Mouse (Mus musculus) kidney, postnatal 14 days (tissue): ENCODE measurements around the gene Gm49395.
A peak's percentile ranks its signal among the peaks of the same experiment; 100 is the strongest.

Source experiments
- DNase-seq: peaks from one replicate; pipeline ENCODE4 v3.0.0; 2022; ENCODE audit warnings: mixed read lengths

Gene Gm49395

DNA sequence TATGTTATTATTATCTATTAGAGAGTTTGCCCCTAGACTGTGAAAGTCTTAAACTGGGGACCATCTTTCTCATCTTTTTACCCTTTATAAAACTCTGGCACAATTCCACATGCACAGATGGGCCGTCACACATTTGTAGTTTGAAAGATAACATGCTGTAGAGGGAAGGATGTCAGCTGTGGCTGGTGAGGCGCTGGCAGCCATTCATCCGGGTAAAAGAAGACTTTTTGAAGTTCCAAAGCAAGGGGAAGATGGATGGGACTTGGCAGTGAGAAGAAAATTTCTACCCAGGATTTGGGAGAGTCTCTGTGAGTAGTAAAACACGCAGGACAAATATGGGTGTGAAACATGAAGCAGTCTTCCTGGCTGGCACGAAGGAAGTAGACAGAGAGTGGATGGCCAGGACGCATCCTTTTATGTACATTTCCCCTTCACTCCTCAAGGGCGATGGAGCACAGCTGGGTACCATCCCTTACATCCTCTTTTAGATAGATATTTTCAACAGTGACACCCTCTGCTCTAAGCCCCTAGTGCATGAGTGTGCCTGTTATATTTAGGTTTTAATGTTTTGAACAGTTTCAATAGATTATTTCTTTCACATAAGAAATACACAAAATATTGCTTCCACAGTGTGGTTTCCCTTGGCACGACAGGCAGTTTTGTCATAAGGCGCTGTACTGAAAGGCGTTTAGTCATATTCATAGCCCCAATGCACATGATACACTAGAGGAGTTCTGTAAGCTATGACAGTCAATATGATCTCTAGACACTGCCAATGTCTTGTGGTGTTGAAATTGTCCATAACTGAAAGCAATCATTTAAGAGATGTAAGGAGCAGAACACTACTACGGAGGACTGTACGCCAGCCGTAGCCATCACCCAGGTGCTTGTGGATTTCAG is 50.8 kb downstream of the Gm49395 start:
- DNase-seq: no peak

- no peak for DNase-seq
These were observed 59.1 kb downstream of the Gm49395 start for GRCm38 (mm10) chr13:115042652-115043051.

- DNase-seq: peak; percentile 43
These were observed 64.4 kb downstream of the Gm49395 start for GRCm38 (mm10) chr13:115037304-115037703.

DNA sequence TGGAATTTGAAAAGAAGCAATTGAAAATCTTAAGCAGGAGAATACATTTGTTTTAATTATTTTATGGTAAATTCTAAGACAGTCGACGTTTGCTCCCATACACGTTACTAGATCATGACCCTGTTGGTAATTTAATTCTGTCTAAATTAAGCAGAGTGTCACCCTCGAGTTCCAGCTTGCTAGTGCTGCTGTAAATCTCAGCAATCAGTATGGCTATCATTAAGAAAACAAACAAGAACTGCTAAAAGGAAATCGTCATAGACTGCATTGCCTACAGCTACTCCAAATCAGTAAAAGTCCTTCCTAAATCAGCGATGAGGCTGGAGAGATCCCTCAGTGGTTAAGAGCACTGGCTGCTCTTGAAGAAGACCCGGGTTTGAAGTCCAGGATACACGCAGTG is 66.3 kb downstream of the Gm49395 start:
- no peak for DNase-seq

- DNase-seq: no peak
These were observed 68.6 kb downstream of the Gm49395 start for GRCm38 (mm10) chr13:115033135-115033534.

- DNase-seq: peak; percentile 63
These were observed 70.3 kb downstream of the Gm49395 start for GRCm38 (mm10) chr13:115031177-115032000.

DNA sequence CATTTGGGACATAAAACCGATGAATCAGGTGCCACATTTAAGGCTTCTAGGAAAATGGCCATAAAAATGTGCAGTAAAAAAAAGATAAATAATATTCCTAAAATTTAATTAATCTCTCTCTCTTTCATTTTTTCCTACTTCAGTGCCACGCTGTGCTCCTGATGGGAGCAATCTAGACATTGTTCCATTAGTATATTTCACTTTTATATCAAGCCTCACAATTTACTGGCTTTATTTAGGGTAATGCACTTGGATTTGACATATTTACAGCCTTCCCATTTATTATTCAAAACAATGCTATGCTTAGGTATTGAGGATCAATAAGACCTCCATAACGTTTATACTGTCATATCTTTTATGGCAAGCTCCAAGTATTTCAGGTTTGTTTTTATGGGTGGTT is 76.3 kb downstream of the Gm49395 start:
- DNase-seq: no peak

GRCm38 (mm10) chr13:115022117-115022787 is 79.5 kb downstream of the Gm49395 start:
- DNase-seq: no peak

- no peak for DNase-seq
These were observed 80.3 kb downstream of the Gm49395 start for GRCm38 (mm10) chr13:115021411-115021810.

- no peak for DNase-seq
These were observed 81.0 kb downstream of the Gm49395 start for GRCm38 (mm10) chr13:115020727-115021126.

GRCm38 (mm10) chr13:115017545-115017944 is 84.2 kb downstream of the Gm49395 start:
- DNase-seq: no peak

DNA sequence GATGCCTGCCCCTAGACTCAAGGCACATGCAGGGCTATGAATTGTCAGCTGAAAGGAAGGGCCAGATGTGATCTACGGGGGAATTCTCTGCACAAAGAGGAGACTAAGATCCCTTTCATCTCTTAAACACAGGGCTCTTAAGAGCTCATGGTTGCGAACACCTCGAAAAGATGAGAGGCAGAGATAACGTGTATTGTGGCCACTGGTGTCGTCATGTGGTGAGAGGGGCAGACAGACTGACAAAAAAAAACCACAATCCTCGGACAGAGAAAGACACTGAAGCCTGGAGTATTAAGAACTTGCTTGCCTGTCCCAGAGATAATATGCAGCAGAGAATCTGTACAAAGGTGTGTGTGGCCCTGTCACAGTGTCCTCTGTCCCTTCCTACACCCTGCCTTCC is 90.2 kb downstream of the Gm49395 start:
- no peak for DNase-seq

- DNase-seq: no peak
These were observed 95.4 kb downstream of the Gm49395 start for GRCm38 (mm10) chr13:115006213-115006835.

DNA sequence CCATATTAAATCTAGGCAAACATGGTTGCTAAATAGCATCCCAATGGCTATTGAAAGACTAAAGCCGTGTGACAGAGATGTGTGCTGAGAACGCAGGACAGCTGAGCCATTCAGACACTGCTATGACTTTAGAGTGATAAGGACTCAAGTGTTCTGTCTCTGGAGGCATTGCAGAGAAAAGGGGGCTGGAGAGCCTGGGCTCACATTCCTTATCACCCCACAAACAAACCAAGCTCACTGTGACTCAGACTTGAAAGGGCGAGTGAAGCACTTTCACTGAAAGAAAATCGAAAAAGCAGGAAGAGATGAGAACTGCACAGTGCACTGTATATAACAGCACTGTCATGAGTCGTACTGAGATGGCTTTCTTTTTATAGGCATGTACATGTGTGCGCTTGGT is 96.4 kb downstream of the Gm49395 start:
- no peak for DNase-seq

DNA sequence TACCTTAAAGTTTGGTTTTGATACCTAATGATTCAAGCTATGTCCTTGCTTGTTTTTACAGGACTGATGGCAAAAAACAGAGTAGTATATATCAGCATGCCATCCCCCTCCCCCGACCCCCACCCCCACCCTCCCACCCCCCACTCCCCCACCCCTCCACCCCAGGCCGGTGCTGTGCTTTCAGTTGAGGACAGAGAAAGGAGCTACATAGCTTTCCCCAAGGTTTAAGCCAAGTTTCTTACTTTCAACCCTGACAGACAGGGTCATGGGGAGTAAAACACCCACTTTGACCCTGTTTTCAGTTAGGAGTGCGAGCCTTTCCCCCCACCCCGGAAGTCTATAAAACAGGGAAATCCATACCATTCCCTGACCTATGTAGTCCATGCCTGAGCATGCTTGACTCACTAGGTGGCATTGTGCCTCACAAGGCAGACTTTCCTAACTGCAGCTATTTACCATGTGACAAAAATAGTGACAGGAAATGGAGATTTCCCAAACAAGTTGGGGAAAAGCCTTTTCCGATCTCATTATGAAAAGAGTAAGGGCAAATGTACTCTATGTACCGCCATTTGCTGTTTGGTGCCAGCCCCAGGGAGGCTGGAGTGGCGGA is 98.2 kb downstream of the Gm49395 start:
- DNase-seq: peak; percentile 24

DNA sequence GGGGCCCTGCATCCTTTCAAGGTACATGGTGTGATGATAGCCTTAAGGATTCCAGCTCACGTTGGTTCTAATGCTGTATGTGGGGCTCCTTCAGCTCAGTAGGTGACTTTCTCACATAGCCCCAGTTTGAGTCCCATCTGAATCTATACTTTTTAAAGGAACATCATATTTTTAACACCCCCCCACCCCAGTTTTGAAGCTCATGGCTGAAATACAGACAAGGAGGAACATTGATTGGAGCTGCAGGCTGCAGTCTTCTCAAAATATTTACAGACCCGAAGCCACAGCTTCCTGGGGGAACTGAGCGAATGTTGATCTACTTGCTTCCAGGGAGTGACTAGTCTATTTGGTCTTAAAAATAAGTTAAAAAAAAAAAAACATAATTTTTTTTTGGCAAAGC is 98.9 kb downstream of the Gm49395 start:
- no peak for DNase-seq

GRCm38 (mm10) chr13:115002155-115002554 is 99.6 kb downstream of the Gm49395 start:
- DNase-seq: no peak

- DNase-seq: no peak
These were observed 102.1 kb downstream of the Gm49395 start for GRCm38 (mm10) chr13:114999582-114999981.

DNA sequence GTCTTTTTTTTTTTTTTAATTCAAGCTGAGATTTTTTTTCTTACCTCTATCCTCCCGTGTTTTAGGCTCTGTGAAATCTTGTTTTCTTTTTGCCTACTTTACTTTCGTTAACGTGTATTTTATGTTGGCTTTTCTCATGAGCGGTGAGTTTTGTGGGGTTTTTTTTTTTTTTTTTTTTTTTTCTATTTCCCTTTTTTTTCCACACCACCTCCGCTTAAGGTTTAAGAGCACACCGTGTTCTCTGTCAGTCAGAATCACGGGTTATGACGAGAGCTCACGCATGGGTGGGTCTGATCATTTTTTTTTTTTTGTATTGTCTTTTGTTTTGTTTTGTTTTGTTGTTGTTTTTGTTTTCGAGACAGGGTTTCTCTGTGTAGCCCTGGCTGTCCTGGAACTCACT is 103.6 kb downstream of the Gm49395 start:
- DNase-seq: no peak

DNA sequence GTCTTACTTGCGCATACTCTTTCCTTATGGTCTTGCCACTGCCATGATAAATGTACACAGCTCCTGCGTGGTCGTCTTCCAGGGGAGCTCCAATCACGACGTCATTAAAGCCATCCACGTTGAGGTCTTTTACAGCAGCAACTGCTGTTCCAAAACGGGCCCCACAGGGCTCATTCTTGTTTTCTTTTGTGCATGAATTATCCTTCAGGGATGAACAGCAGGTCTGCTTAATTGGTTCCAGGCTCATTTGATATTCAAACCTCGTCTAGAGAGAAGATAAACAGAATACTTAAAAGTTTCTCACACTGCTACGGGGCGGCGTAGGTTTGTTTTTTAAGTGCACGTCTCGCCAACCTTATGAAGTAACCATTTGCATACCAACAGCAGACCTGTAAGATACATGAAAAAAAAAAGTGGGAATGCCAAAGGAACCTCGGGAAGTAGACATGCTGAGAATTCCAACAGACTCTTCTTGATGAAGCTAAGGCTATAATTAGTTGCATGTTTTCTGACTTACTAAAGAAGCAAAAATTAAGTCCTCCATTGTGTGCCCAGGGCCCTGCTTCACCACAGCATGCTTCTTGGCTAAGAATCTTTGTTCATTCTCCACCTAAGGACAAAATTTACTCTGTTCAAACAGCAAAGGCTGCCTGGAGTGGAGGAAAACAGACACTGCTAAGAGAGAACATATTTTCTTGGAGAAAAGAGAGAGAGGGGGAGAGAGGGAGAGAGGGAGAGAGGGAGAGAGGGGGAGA is 109.3 kb downstream of the Gm49395 start:
- DNase-seq: no peak

DNA sequence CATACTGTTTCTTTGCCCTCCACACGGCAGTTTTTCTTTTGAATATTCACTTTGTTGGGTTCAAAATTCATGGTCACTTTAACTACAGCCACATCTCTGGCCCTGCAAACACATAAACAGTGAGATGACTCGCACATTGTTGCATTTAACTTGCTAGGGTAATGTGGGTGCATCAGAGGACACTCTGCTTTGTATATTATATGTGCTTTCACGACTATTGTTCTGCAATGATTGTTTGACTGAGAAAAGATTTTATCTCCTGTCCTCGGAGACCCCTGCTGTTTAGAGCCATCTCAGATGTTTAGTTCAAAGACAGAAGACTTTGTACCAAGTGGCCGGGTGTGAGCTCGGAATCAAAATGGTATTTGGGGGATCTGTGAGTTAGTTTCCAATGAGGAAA is 114.1 kb downstream of the Gm49395 start:
- no peak for DNase-seq

DNA sequence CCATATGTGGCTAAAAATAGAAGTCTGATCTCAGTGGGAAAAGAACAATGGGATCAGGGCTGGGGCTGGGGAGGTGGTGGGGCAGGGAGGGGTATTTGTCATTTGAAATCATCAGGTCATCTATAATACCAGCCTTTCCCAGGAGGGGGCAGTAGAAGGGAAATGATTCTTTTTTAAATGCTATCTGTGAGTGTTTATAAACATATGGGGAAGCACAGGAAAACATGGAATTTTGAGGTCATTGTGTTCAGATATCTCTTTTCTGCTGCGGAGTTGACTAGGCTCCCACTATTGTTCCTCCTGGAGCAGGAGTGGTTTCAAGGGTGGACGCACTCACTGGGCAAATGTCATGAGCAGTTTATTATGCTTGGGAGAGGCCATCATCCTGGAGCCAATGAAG is 114.6 kb downstream of the Gm49395 start:
- peak; percentile 62 for DNase-seq
